Mouse (Mus musculus): Measurements from ENCODE around the gene Maml3.

DNA sequence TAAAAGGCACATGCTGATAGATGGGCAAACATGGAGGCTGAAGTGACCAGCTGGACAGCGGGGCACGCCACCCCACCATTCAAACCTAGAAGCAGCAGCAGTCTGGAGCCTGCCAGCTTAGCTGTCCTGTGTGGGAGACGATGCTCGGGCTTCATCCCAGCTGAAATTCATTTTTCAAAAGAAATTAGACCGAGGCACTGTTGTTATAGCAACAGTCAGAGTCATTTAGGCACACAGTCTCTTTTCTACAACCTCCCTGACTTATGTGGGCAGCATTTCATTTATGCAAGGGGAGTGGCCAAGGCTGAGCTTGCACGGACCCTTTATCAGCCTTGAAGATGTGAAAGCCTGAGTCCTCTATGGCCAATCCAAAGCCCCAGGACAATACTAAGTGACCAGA, 234.9 kb downstream of the Maml3 start:
- TF ChIP-seq MAFK (IDR thresholded peaks at IDR 0.05; ENCODE audit: insufficient read depth, low read depth, low read length) (no peak), ZNF384 (IDR thresholded peaks at IDR 0.05; ENCODE audit: low read depth, low read length) (no peak), ZC3H11A (IDR thresholded peaks at IDR 0.05; ENCODE audit: borderline replicate concordance, low read depth, low read length) (no peak), HCFC1 (IDR thresholded peaks at IDR 0.05; ENCODE audit: borderline replicate concordance, insufficient read depth, low read length) (no peak)

Measured in ES-E14 (cell line).